Mouse (Mus musculus) CH12.LX (cell line): ENCODE measurements around the gene Noc3l. TPM values are rescaled to one million over a fixed set of nuclear protein-coding genes. Genes with fewer than 3 reads are reported as not detected.

Source experiments
- DNase-seq: peaks from one replicate; pipeline ENCODE4 v3.0.0-alpha.2; 2013; ENCODE audit errors: extremely low read depth
- H3K27ac ChIP-seq: 2 replicates; pipeline ENCODE4 v1.5.1; 2012; ENCODE audit warnings: low read depth, mild to moderate bottlenecking, control low read depth, moderate library complexity; ENCODE audit not compliant: insufficient read depth
- H3K27me3 ChIP-seq: replicated peaks from 2 replicates; pipeline ENCODE3; 2012; ENCODE audit warnings: inconsistent platforms
- H3K36me3 ChIP-seq, 2 experiments: replicated peaks in 1 of 2; 2 replicates each; pipeline versions ENCODE3 to v1.6.1; 2012; ENCODE audit warnings: inconsistent platforms in 1 of 2, low read length in 1 of 2, mild to moderate bottlenecking in 1 of 2, mixed read lengths in 1 of 2, moderate library complexity in 1 of 2; ENCODE audit not compliant: control insufficient read depth in 1 of 2, insufficient read depth in 1 of 2
- H3K4me1 ChIP-seq, 2 experiments: 2 replicates each; pipeline ENCODE4 v1.6.1; 2012; ENCODE audit warnings: inconsistent platforms in 1 of 2, moderate library complexity in 1 of 2; ENCODE audit not compliant: insufficient read depth in 2 of 2, control insufficient read depth in 1 of 2
- H3K4me2 ChIP-seq: 2 replicates; pipeline ENCODE4 v1.6.1; 2012; ENCODE audit warnings: low read depth, mild to moderate bottlenecking, control low read depth; ENCODE audit not compliant: poor library complexity, insufficient read depth, severe bottlenecking
- H3K4me3 ChIP-seq, 3 experiments: fragments of 150-350 bp in 1 of 3; sonication (generic) in 1 of 3; replicated peaks in 1 of 3; 2 replicates each; pipeline versions ENCODE3 to v1.5.1; 2011 to 2012; ENCODE audit warnings: low read depth in 2 of 3, low read length in 2 of 3, mild to moderate bottlenecking in 2 of 3, moderate library complexity in 2 of 3, control low read depth in 1 of 3, improper control_type of control experiment in 1 of 3, inconsistent platforms in 1 of 3, mixed read lengths in 1 of 3; ENCODE audit not compliant: poor library complexity in 1 of 3
- H3K79me2 ChIP-seq: replicated peaks from 2 replicates; pipeline ENCODE4 v1.6.1; 2012; ENCODE audit warnings: mild to moderate bottlenecking, moderate library complexity; ENCODE audit not compliant: control insufficient read depth, poor library complexity, insufficient read depth, severe bottlenecking; ENCODE audit errors: extremely low read depth
- H3K9ac ChIP-seq: 2 replicates; pipeline ENCODE4 v1.6.1; 2012; ENCODE audit warnings: low read depth, mild to moderate bottlenecking, control low read depth, moderate library complexity; ENCODE audit not compliant: insufficient read depth
- H3K9me3 ChIP-seq: replicated peaks from 2 replicates; pipeline ENCODE3; 2012; ENCODE audit warnings: low read length, inconsistent platforms, mixed read lengths
- CHD1 ChIP-seq: IDR thresholded peaks from 2 replicates; pipeline ENCODE4 v1.6.1; 2012; ENCODE audit warnings: low read depth, low read length, improper control_type of control experiment, inconsistent platforms
- CHD2 ChIP-seq: IDR thresholded peaks from 2 replicates; pipeline ENCODE4 v1.6.1; 2011; ENCODE audit warnings: low read length, improper control_type of control experiment
- CTCF ChIP-seq, 2 experiments: IDR thresholded peaks in 1 of 2; conservative IDR thresholded peaks in 1 of 2; 2 replicates each; pipeline ENCODE4 v1.5.1; 2011 to 2012; ENCODE audit warnings: low read depth in 2 of 2, low read length in 2 of 2, improper control_type of control experiment in 1 of 2, inconsistent platforms in 1 of 2, mild to moderate bottlenecking in 1 of 2, moderate library complexity in 1 of 2
- E2F4 ChIP-seq: IDR thresholded peaks from 2 replicates; pipeline ENCODE4 v1.6.1; 2011; ENCODE audit warnings: low read depth, low read length, improper control_type of control experiment; ENCODE audit not compliant: insufficient replicate concordance
- ELF1 ChIP-seq: IDR thresholded peaks from 2 replicates; pipeline ENCODE4 v1.6.1; 2014; ENCODE audit warnings: low read depth, mild to moderate bottlenecking, inconsistent platforms, low read length, improper control_type of control experiment
- EP300 ChIP-seq: IDR thresholded peaks from 2 replicates; pipeline ENCODE4 v1.6.1; 2011; ENCODE audit warnings: low read length, improper control_type of control experiment
- ETS1 ChIP-seq: conservative IDR thresholded peaks from 2 replicates; pipeline ENCODE4 v1.6.1; 2012; ENCODE audit warnings: low read depth, mild to moderate bottlenecking, inconsistent platforms, low read length, improper control_type of control experiment, moderate library complexity
- GABPA ChIP-seq: IDR thresholded peaks from 2 replicates; pipeline ENCODE4 v1.6.1; 2012; ENCODE audit warnings: low read depth, low read length, improper control_type of control experiment, inconsistent platforms; ENCODE audit not compliant: insufficient replicate concordance
- HCFC1 ChIP-seq: IDR thresholded peaks from 2 replicates; pipeline ENCODE4 v1.6.1; 2012; ENCODE audit warnings: low read depth, mild to moderate bottlenecking, inconsistent platforms, low read length, improper control_type of control experiment
- JUN ChIP-seq: IDR thresholded peaks from 2 replicates; pipeline ENCODE4 v1.6.1; 2011; ENCODE audit warnings: low read depth, mild to moderate bottlenecking, low read length, improper control_type of control experiment, moderate library complexity; ENCODE audit not compliant: insufficient read depth
- KAT2A ChIP-seq: IDR thresholded peaks from 2 replicates; pipeline ENCODE4 v1.6.1; 2012; ENCODE audit warnings: low read length, improper control_type of control experiment, inconsistent platforms; ENCODE audit not compliant: insufficient replicate concordance
- MAFK ChIP-seq: IDR thresholded peaks from 2 replicates; pipeline ENCODE4 v1.6.1; 2011; ENCODE audit warnings: low read length, improper control_type of control experiment; ENCODE audit not compliant: insufficient replicate concordance
- MAX ChIP-seq: IDR thresholded peaks from 2 replicates; pipeline ENCODE4 v1.6.1; 2011; ENCODE audit warnings: low read length, improper control_type of control experiment
- MAZ ChIP-seq: IDR thresholded peaks from 2 replicates; pipeline ENCODE4 v1.6.1; 2012; ENCODE audit warnings: low read depth, mild to moderate bottlenecking, inconsistent platforms, low read length, improper control_type of control experiment, moderate library complexity
- MEF2A ChIP-seq: IDR thresholded peaks from 2 replicates; pipeline ENCODE4 v1.6.1; 2014; ENCODE audit warnings: low read depth, mild to moderate bottlenecking, inconsistent platforms, low read length, improper control_type of control experiment, borderline replicate concordance
- MXI1 ChIP-seq: IDR thresholded peaks from 2 replicates; pipeline ENCODE4 v1.6.1; 2011; ENCODE audit warnings: mild to moderate bottlenecking, low read depth, low read length, improper control_type of control experiment
- MYC ChIP-seq: IDR thresholded peaks from 2 replicates; pipeline ENCODE4 v1.6.1; 2011; ENCODE audit warnings: low read depth, mild to moderate bottlenecking, improper control_type of control experiment, low read length
- NELFE ChIP-seq: IDR thresholded peaks from 2 replicates; pipeline ENCODE4 v1.6.1; 2011; ENCODE audit warnings: low read depth, low read length, improper control_type of control experiment
- PAX5 ChIP-seq: IDR thresholded peaks from 2 replicates; pipeline ENCODE4 v1.6.1; 2012; ENCODE audit warnings: low read length, inconsistent platforms, mixed read lengths
- POLR2A ChIP-seq: IDR thresholded peaks from 2 replicates; pipeline ENCODE4 v1.6.1; 2011; ENCODE audit warnings: low read depth, mild to moderate bottlenecking, improper control_type of control experiment, low read length
- RAD21 ChIP-seq: IDR thresholded peaks from 2 replicates; pipeline ENCODE4 v1.6.1; 2011; ENCODE audit warnings: low read depth, mild to moderate bottlenecking, low read length, improper control_type of control experiment, moderate library complexity
- SIN3A ChIP-seq: IDR thresholded peaks from 2 replicates; pipeline ENCODE4 v1.6.1; 2012; ENCODE audit warnings: low read length, improper control_type of control experiment, inconsistent platforms
- TBP ChIP-seq: conservative IDR thresholded peaks from 2 replicates; pipeline ENCODE4 v1.6.1; 2011; ENCODE audit warnings: low read depth, low read length, improper control_type of control experiment
- TCF12 ChIP-seq: IDR thresholded peaks from 2 replicates; pipeline ENCODE4 v1.6.1; 2014; ENCODE audit warnings: low read depth, mild to moderate bottlenecking, inconsistent platforms, low read length, improper control_type of control experiment
- UBTF ChIP-seq: IDR thresholded peaks from 2 replicates; pipeline ENCODE4 v1.6.1; 2012; ENCODE audit warnings: low read depth, mild to moderate bottlenecking, inconsistent platforms, low read length, improper control_type of control experiment, moderate library complexity
- USF2 ChIP-seq: conservative IDR thresholded peaks from 2 replicates; pipeline ENCODE4 v1.6.1; 2011; ENCODE audit warnings: low read depth, low read length, improper control_type of control experiment
- ZKSCAN1 ChIP-seq: IDR thresholded peaks from 2 replicates; pipeline ENCODE4 v1.6.1; 2012; ENCODE audit warnings: low read depth, inconsistent platforms, low read length, improper control_type of control experiment, borderline replicate concordance
- dilution Hi-C: fragments of 300-500 bp; cut with MboI; formaldehyde crosslinking; loops from 2 replicates; pipeline ENCODE4 v1.14.3; 2020; ENCODE audit warnings: low sequenced_read_pairs; ENCODE audit not compliant: extremely low pct_unique_long_range_greater_than_20kb, extremely low pct_ligation_motif_present
- in situ Hi-C: fragments of 300-500 bp; cut with MboI; formaldehyde crosslinking; loops from 3 replicates; pipeline ENCODE4 v1.14.3; 2019; ENCODE audit warnings: low sequenced_read_pairs, low pct_ligation_motif_present, low pct_unique_long_range_greater_than_20kb, mixed read lengths
- polyA plus RNA-seq: library from polyadenylated mRNA; unstranded; fragments of >175 nt; gene quantifications from 2 replicates; pipeline ENCODE4 v1.2.1, GENCODE M21; 2012; ENCODE audit warnings: low read depth; ENCODE audit not compliant: insufficient read length
- total RNA-seq, 2 experiments: library from RNA; depleted of rRNA; stranded (reverse); fragments of 300-350 nt in 1 of 2; fragments of >200 nt in 1 of 2; gene quantifications; 2 replicates each; pipeline ENCODE4 v1.2.3; 2012 to 2014

Noc3l gene
- total and polyA plus RNA-seq, 3 experiments: 15.1 to 38.3 (median 34.9) TPM

DNA sequence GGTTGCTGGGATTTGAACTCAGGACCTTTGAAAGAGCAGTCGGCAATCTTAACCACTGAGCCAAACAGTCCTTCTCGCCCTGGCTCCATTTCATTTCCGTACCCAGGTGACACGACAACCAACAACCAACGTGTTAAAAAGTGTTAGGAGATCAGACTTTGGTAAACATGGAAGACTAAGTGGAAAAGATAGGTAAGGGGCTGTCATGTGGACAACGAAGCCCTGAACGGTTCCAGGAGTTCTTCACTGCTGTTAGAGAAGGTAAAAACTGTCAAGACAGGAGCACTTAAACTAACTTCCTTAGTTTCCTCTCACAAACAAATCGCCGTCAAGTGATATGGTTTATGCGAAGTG is 17.0 kb upstream of the Noc3l start:
- Histone ChIP-seq H3K27me3 (no peaks in the 10 kb centered on the region), H3K79me2 (no peaks in the 10 kb centered on the region), H3K36me3 (no peaks in the 10 kb centered on the region), H3K27ac (no peak overlapping the region), H3K9ac (peak overlapping the region; percentile 47; the same call in 1 of the 2 replicates), H3K4me2 (peak overlapping the region; percentile 67; the same call in 1 of the 2 replicates), H3K4me3 (peak overlapping the region; percentile 60 to 81 (median 78)), H3K4me1 (peaks cover 4 to 9% of the 10 kb centered on the region in 2 experiments; a peak in 3 of 4 replicates), H3K9me3 (no peaks in the 10 kb centered on the region)
- dilution Hi-C loops (no loop called here), in situ Hi-C loops (no loop called here)
- TF ChIP-seq JUN: no peak
- 0 out of 2 replicates have a peak, but pooled peaks have one; percentile 11 for TF ChIP-seq MAZ
- no peak for DNase-seq

- dilution Hi-C loops: no loop called here
- no peak overlapping the region for H3K4me2 ChIP-seq
Observed at GRCm38 (mm10) chr19:38833224-38833623, 14.2 kb upstream of the Noc3l start.

DNA sequence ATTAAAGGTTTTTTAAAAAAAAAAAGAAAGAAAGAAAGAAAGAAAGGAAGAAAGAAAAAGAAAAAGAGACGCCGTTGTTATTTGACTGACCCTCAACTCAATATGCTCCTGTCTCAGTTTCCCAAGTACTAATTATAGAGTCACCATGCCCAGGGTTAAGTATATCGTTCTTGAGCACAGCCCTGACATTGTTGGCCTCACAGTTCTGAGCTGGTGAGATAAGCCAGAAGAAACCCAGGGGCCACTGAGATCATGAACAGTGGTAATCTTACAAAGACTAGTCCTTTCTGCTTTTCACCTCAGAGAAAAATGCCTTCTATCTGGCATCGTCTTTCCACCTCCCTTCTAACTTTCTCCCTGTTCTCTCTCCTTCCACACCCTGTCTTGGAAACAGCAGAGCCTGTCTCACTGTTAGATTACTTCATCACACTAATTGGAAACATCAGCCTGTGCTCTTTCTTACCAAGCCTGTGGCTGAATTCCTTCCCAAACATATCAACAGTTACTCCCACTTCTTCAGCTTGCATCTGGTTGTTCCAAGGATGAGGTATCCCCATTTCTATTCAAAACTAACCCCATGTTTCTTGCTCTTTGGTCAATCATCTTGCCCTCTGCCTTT is 1.3 kb upstream of the Noc3l start:
- Histone ChIP-seq H3K27ac (no peak overlapping the region), H3K4me3 (no peak overlapping the region), H3K9me3 (no peaks in the 10 kb centered on the region), H3K27me3 (peaks cover 3% of the 10 kb centered on the region), H3K4me2 (no peak overlapping the region), H3K9ac (no peak overlapping the region), H3K36me3 (peaks cover 11 to 21% of the 10 kb centered on the region in 2 experiments), H3K79me2 (peaks cover 20% of the 10 kb centered on the region), H3K4me1 (peaks cover 7 to 13% of the 10 kb centered on the region in 2 experiments; a peak in 3 of 4 replicates)
- dilution Hi-C loops (no loop called here), in situ Hi-C loops (no loop called here)
- no peak for DNase-seq
- TF ChIP-seq CHD2 (no peak), MXI1 (no peak), USF2 (no peak), TBP (no peak), CHD1 (no peak), MAZ (no peak), MYC (no peak), TCF12 (no peak), MAX (no peak), ZKSCAN1 (no peak), EP300 (no peak), NELFE (no peak), SIN3A (no peak), ELF1 (no peak), CTCF (conservative IDR thresholded peaks at IDR 0.05 in 1 of 2, IDR thresholded peaks at IDR 0.05 in 1 of 2; ENCODE audit: low read depth in 2 of 2, low read length in 2 of 2) (no peak), E2F4 (no peak), MEF2A (no peak), UBTF (no peak), GABPA (no peak), POLR2A (no peak)

More at GRCm38 (mm10) chr19:38833224-38833623, 14.2 kb upstream of the Noc3l start:
- in situ Hi-C loops: no loop called here
- no peaks in the 10 kb centered on the region for H3K36me3 ChIP-seq
- peaks cover 4 to 8% of the 10 kb centered on the region in 2 experiments; a peak in 3 of 4 replicates for H3K4me1 ChIP-seq
- no peaks in the 10 kb centered on the region for H3K79me2 ChIP-seq
- TF ChIP-seq RAD21: no peak
- TF ChIP-seq PAX5: no peak
- no peak for TF ChIP-seq MAZ
- no peak for TF ChIP-seq SIN3A
- TF ChIP-seq ETS1: no peak
- no peak for TF ChIP-seq TBP
- TF ChIP-seq JUN: no peak
- TF ChIP-seq CHD1: no peak
- TF ChIP-seq MAFK: no peak
- no peak for TF ChIP-seq GABPA
- no peak for TF ChIP-seq HCFC1
- TF ChIP-seq KAT2A: no peak
- H3K4me3 ChIP-seq: no peak overlapping the region
- no peak overlapping the region for H3K27ac ChIP-seq
- no peaks in the 10 kb centered on the region for H3K9me3 ChIP-seq
- DNase-seq: no peak
- no peaks in the 10 kb centered on the region for H3K27me3 ChIP-seq
- no peak overlapping the region for H3K9ac ChIP-seq
